Mouse (Mus musculus) brain, embryonic 14.5 days (tissue): ENCODE measurements at regions not wholly inside any gene's neighbourhood (a gene's known extent, or its start where the extent isn't known, plus 50 kb on each side); places are given as distances from the start of the nearest gene placed in this dataset.

ENCODE experiments used
- DNase-seq: peaks from one replicate; pipeline ENCODE4 v3.0.0-alpha.2; 2011; ENCODE audit warnings: low read depth
- CTCF ChIP-seq: fragments of 200-500 bp; IDR thresholded peaks from 2 replicates; pipeline ENCODE4 v1.5.1; 2012; ENCODE audit warnings: inconsistent platforms, mild to moderate bottlenecking, moderate library complexity, borderline replicate concordance; ENCODE audit not compliant: insufficient read depth, insufficient read length; ENCODE audit errors: extremely low read depth
- POLR2A ChIP-seq: fragments of 200-500 bp; IDR thresholded peaks from 2 replicates; pipeline ENCODE4 v1.6.1; 2012; ENCODE audit warnings: mild to moderate bottlenecking, inconsistent platforms, borderline replicate concordance; ENCODE audit not compliant: poor library complexity, insufficient read depth, insufficient read length, severe bottlenecking; ENCODE audit errors: extremely low read depth

- TF ChIP-seq POLR2A (no peak), CTCF (peak; percentile 84; the same call in 1 of the 2 replicates)
- peak; percentile 92 for DNase-seq
Observed at GRCm38 (mm10) chr7:55710872-55711558, 57.0 kb upstream of the Siglech start.
